Mouse (Mus musculus): ENCODE data around the gene Kat5.

GRCm38 (mm10) chr19:5653969-5654719 lies 44.1 kb upstream of the Kat5 start:
- TF ChIP-seq EP300 (IDR thresholded peaks at IDR 0.05; ENCODE audit: low read depth in 1 of 2, low read length in 2 of 2) (no peak), GABPA (IDR thresholded peaks at IDR 0.05; ENCODE audit: low read depth, low read length) (no peak), ZMIZ1 (IDR thresholded peaks at IDR 0.05; ENCODE audit: low read depth, low read length) (no peak)

All from MEL (cell line).